Mouse (Mus musculus) cerebellum, adult 9-11 months (tissue): Measurements from ENCODE around the gene Acacb.
A peak's percentile ranks its signal among the peaks of the same experiment; 100 is the strongest.

Source experiments
- DNase-seq: peaks from one replicate; pipeline ENCODE4 v3.0.0; 2022

Gene Acacb

DNA sequence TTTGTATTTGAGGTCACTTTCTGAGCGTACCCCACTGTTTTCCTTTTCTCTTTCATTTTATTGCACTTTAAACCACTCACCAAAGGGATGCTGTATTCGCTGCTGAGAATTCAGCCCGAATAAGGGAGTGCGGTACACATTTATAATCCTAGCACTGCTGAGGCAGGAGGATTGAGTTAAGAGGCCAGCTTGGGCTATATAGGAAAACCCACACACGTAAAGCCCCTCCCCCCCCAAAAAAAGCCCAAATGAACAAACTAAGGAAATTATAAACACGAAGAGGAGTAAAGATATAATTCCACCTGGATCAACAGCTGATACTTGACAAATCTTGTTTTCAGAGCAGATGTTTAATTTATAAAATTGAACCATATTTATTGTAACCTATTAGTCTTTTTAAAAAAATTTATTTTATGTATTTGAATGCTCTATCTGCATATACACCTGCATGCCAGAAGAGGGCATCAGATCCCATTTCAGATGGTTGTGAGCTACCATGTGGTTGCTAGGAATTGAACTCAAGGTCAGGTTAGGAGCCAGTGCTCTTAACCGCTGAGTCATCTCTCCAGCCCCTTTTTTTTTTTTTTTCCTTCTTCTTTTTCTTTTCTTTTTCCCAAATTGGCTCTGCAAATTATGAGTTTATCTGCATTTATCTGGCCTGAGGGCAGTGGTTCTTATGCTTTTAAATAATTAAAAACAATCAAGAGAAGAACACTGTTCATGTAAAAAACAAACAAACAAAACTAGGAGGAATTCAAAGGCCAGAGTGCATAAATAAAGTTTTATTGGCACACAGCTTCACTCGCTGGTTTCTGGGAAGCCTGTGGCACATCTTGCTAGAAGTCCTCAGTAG, 30.4 kb downstream of the Acacb start:
- DNase-seq = no peak

DNA sequence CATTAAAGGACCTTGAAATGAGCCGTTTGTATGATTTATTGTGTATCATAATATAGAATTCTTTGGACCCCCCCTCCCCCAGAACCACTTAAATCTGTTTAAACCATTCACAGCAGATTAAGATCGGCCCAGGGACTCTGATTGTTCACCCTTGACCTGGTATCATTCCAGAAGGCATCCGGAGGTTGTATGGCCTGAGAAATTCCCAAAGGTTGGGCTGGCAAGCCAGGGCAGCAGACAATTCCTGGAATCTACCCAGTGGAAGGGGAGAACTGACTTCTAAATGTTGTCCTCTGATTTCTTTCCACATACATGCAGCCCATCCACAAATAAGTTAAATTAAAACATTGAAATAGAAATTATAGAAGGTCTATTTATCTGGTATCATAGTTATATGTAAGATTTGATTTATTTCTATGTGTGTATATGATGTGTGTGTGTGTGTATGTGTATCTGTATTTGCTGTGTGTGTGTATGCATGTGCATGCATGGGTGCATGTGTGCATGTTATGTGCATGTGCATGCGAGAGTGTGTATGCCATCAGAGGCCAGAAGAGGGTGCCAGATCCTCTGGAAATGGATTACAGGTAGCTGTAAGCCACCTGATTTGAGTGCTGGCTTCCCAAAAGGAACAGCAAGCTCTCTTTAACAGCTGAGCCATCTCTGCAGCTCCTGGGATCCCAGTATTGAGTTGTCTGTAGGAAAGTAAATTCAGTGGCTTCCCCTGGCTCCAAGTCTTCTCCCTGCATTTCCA, 31.8 kb downstream of the Acacb start:
- no peak for DNase-seq

DNA sequence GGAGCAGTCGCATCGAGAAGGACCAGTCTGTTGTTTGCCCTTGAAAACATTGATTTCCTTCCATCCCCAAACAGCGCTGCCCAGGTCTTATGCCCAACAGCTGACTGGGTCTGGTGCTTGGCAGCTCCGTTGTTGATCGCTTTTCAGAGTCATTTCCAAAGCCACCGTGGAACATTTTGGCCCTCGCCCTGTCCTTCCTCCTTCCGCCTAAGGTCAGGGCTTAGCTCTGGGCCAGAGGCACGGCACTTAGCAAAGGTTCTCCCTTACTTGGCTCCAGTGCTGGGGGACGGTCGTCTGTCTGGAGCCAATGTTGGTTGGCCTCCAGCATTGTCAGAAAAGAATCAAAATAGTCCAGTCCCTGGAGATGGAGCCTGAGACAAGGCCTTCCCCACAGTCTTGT, 33.2 kb downstream of the Acacb start:
- DNase-seq = peak; percentile 13

DNA sequence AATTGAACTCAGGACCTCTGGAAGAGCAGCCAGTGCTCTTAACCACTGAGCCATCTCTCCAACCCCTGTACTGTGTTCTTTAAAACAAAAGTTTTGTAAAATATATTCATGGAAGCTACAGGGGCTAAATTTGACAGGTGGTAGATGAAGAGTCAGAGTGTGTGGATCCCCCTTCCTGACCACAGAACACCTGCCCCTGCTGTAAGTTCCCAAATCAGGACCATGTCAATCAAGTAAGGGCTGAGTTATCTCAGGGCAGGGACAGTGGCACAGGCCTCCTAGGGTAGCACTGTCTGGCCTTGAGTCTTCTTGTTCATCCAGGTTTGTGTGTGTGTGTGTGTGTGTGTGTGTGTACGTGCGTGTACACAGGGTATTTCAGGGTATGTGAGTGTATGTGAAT, 37.2 kb downstream of the Acacb start:
- no peak for DNase-seq

DNA sequence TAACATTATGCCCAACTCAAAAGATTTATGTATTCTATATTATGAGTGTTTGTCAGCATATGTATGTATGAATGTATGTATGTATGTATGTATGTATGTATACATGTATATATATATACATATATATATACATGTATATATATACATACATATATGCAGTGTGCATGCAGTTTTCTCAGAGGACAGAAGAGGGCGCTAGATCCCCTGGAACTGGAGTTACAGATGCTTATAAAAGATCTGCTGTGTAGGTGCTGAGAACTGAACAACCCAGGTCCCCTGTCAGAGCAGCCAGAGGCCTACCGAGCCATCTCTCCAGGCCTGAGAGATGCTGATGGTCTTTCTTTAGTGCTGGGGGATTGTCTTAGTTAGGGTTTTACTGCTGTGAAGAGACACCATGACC, 40.8 kb downstream of the Acacb start:
- no peak for DNase-seq

DNA sequence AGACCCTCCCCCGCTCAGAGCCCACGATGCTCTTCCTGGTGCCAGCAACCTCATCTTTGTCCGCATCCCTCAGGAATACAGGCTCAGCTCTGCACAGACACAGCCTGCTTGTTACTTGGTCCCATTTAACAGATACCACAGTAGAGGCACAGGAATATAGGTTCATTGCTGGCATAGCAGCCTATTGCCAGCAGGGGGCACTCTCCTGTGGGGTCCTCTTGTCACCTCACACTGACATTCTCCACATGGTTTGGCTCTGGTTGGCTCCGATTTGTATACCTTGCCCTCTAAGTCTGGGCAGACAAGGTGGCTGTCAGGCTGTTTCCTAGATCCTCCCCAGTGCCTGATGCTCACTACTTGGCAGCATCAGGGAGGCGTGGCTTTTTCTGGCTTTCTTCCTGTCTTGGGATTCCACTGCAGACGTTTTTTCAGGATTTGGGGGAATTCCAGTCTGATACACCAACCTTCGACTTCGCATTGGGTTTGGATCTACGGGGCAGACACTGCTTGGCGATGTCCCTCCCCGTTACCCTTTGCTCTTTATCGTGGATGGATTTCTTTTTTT, 42.6 kb downstream of the Acacb start:
- no peak for DNase-seq

DNA sequence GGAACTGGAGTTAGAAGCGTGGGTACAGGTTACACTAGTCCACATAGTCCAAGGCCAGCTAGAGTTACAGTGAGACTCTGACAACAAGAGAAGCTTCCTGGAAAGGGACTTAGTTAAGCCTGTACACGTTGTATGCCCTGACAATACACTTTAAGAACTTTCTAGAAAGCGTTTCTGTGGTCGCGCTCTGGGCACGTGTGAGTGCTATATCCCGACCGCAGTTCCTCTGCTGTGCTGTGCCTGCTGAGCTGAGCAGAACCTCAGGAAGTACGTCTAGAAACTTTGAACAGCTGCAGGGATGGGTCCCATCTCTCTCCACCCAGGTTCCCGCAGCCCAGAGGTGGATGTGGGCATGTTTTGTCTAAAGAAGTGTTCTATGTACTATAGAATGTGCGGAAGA, 47.8 kb downstream of the Acacb start:
- no peak for DNase-seq

DNA sequence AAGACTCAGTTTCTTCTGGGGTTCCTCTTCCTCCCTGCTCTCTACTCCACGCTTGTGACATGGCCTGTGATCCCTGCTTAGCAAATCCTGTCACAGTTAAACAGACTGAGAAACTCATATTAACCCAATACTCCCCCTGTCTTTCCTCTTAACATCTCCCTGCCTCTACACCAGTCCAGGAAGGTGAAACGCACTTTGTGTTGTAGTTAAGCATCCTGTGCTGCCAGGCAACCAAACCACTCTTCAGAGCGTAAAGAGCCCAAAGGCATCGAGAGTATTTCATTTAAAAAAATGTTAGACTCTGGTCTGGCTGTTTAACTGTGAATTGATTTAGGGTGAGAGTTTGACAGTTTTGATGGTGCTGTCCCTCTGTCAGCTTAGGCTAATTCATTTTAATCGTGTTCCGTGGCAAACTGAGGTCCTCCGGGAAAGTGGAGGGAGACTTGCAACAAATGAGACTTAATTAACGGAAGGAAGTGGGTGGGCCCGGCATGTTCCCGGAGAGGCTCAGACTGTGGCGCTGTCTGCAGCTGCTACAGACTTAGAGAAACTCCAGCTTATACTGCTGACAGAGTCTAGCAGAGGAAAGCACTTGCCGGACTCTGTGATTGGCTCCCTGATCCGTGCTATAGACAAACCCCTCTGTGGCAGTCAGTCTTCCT, 52.9 kb downstream of the Acacb start:
- no peak for DNase-seq

DNA sequence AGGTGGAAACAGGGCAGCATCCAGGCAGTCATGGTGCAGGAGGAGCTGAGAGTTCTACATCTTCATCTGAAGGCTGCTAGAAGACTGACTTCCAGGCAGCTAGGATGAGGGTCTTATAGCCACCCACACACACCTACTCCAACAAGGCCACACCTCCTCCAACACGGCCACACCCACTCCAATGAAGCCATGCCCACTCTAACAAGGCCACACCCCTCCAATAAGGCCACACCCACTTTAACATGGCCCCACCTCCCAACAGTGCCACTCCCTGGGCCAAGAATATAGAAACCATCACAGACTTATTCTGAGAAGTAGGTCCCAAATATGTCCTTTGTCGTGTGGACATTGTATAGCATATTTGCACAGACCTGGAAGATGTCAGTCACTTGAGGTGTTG, 59.8 kb downstream of the Acacb start:
- no peak for DNase-seq

DNA sequence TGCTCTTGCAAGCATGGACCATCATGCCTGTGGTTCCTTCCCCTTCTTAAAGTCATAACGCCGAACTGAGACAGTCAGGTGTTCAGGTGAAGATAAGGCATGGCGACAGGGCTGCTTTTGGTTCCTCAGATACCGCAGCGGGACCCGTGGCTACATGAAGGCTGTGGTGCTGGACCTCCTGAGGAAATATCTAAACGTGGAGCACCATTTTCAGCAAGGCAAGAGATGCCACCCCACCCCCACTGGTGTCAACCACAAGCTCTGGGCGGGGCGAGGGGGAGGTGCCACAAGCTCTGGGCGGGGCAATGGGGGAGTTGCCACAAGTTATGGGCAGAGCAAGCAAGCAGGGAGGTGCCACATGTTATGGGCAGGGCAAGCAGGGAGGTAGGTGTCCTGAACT, 66.8 kb downstream of the Acacb start:
- DNase-seq = no peak

DNA sequence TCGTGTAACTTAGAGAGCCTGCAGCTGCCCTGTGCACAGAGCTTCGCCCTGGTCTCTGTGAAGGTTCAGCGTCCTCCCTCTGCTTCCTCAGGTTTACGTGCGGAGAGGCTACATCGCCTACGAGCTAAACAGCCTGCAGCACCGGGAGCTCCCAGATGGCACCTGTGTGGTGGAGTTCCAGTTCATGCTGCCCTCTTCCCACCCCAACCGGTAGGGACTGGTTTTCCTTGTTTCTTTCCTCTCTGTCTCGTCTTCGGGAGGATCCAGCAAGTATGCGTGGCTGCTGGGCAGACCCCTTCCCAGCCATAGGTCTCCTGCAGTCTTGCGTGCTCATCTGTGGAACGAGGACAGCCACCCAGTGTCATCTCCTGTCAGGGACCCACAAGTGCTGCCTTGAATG, 72.4 kb downstream of the Acacb start:
- DNase-seq = no peak

DNA sequence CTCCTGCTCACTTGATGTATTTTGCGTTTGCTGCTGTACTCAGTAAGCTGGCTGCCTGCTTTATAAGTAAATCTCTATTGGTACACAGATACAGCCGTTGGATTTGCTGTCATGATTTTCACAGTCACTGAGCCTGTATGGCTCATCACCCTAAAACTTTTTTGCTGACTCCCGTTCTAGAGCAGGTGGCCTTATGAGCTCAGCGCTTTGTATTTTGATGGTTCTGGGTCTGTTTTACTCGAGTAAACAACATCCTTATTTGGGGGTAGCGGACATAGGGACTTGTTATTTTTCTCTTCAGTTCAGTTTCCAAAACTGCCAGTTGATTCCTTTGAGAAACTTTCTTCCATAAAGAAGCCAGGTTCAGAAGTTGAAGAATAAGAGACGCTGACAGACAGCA, 79.7 kb downstream of the Acacb start:
- no peak for DNase-seq

DNA sequence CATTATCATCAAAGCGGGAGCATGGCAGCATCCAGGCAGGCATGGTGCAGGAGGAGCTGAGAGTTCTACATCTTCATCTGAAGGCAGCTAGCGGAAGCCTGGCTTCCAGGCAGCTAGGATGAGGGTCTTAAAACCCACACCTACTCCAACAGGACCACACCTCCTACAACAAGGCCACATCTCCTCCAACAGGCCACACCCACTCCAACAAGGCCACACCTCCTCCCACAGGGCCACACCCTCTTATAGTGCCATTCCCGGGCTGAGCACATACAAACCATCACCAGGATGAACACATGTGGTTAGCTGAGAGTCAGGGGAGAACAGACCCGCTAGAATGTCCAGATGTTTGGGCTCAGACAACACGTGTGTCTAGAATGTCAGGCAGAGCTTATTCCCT, 82.6 kb downstream of the Acacb start:
- no peak for DNase-seq

DNA sequence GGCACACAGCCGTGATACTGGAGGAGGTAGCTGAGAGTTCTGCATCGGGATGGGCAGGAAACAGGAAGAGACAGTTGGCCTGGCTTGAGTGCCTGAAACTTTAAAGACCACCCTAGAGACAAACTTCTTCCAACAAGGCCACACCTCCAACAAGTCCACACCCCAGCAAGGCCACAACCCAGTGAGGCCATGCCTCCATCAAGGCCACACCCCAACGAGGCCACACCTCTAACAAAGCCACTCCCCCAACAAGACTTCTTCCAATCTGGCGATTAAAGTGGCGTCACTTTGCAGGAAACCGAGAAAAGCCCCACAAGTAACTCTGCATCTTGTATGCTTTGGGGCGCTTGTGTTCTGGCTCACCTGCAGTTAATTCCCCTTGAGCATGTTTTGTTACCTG, 92.6 kb downstream of the Acacb start:
- DNase-seq = no peak

DNA sequence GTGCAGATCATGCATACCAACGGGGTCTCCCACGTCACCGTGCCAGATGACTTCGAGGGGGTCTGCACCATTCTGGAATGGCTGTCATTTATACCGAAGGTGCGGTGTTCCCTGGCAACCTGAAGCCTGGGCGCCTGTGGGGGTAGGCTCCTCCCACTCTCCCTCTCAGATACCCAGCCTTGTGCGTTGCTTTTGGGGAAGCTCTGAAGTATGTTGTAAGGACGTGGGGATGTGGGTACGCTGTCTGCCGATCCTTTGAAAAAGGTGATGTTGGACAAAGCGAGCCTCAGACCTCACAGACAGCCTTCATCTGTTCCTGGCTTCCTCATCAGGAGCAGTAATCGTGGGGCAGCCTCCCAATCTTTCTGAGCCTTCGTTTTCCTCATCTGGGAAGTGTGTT, 93.4 kb downstream of the Acacb start:
- no peak for DNase-seq

DNA sequence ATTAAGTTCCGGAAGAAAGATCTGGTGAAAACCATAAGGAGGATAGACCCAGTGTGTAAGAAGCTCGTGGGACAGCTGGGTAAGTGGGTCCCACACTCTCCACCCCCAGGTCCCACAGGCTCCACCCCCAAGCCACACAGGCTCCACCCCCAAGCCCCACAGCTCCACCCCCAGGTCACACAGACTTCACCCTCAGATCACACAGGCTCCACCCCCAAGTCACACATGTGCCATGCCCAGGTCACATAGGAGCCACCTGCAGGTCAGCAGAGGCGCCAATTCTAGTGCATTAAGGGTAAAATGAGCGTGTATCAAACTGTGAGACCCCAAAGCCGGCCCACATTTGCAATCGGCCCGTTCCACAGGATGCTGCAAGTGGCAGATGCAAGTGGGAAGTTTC, 100.1 kb downstream of the Acacb start:
- no peak for DNase-seq

DNA sequence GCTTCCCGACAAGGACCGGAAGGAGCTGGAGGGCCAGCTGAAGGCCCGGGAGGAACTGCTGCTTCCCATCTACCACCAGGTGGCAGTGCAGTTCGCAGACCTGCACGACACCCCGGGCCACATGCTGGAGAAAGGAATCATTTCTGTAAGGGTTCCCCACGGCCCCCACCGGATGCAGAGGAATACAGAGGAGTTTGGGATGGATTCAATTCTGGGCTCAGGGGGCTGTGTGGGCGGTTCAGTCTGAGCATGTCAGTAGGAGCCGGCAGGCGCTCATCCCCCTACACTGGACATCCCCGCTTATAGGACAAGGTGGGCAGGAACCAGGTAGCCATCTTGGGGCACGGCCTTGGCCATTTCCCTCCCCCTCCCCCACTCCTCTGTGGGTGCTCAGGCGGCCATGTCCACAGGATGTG, 101.8 kb downstream of the Acacb start:
- peak; percentile 40 for DNase-seq

DNA sequence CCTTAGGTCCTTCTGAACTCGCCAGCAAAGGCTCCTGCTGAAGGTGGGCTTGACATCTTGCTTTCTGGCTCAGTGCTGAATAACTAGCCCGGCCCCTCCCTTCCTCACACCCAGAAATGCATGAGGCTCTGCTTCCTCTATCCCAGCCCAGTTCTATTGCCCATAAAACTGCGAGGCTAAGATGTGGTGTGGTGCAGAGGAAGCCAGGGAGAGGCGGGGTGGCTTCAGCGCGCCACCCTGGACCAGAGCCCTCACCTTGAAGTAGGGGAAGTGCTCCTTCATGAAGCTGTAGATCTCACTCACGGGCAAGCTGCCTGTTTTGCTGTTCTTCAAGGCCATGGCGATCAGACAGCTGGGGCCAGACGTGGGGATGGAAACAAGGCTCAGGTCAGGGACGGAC, 113.2 kb downstream of the Acacb start:
- DNase-seq = no peak

DNA sequence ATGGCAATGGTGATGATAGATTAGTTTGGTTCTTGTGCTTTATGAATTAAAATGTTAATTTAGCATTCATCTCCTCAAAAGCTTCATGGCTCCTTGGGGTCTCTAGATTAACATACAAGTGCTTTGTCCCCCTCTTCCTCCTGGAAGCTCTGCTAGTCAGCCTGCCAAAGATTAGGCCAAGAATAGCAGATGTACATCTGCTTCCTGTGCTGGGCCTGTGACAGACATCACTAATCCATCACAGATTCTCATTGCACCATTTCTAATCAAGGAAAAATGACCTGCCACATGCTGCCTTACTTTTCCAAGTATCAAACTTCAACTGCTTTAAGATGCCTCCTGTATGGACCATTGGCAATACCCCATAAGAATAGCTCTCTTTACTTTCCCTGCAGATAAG, 115.2 kb downstream of the Acacb start:
- no peak for DNase-seq

DNA sequence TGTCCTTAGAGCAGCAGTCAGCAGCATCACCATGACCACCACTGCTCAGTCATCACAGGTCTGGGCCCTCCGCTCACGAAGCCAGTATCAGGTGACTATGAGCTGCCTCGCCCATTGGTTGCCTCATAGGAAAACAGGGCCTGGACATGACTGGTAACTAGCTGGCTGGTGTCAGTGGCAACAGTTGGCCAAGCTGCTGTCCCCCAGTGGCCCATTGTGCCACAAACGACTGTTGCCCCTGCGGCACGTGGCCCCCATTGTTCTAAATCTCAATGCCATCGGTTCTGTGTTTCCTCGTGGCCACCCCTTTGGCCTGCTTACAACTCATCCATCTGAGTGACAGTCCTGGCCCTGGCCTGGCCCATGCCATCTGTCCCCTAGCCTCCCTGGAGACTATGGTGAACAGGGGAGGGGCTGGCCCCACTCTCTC, 117.7 kb downstream of the Acacb start:
- peak; percentile 24 for DNase-seq

DNA sequence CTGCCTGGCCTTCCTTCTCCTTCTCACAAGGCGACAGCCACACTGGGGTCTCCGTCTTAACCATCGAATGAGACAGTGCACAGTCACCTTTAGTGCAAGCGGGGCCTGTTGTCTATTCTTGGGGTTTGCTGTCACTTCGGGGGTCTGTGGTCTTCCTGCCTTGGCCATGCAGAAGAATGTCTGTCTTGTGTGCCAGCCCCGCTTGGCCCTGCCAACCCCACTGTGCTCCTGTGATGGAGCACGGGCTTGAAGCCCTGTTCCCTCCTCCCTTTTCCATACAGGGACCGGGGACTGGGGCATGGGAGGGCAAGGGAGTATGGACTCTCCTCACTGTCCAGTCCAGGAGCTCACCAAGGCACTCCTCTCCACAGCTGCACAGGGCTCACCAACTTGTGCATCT, 118.5 kb downstream of the Acacb start:
- no peak for DNase-seq

DNA sequence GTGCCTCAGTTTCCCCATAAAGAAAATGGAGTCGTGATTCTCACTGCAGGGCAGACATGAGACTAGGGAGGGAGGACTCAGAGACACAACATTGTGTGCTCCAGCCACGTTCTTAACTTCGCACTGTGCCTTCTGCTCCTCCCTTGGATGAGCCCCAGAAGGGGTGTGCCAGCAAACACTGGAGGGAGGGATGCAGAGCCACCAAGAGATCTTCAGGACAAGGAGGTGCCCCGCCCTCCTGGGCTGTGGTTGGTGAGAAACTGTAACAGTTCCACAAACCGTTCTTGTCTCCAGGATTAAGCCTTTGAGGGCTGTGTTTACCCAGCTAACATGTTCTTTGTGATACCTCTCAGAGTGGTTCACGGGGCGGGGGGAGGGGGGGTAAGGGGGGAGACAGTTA, 122.3 kb downstream of the Acacb start:
- no peak for DNase-seq

DNA sequence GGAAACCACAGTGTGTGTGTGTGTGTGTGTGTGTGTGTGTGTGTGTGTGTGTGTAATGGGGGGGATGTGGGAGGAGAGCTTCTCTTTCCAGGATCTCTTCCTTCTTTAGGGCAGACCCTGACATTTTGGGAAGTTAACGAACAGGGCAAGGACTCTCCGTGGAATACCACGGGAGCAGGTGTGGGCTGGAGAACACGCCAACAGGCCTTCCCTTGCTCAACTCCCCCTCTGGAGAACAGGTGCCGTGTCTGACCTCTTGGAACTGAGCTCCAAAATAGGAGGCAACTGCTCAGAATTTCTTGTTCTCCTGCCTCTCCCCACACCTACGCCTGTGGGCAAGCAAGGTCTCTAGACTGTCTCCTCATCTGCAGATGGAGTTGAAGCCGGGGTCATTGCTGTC, 123.2 kb downstream of the Acacb start:
- no peak for DNase-seq

DNA sequence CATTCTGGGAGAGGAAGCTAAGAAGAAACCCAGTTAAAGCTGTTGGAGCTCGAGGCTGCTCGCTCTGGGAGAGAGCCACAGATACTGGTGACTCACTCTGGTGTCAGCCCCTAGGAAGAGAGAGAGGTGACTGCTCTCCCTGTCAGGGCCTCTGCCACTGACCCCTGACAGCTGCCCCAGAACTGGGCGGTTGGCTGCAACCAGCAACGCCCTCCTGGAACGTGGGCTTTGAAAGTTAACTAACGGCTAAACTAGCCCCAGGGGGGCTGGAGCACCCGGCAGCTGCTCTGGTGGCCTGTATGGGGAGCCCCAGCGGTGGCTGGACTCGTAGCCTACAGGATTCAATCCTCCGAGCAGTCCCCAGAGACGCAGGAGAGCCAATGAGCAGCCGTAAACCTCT, 123.6 kb downstream of the Acacb start:
- DNase-seq = no peak
